Mouse (Mus musculus): ENCODE results near the gene Gm48551. TPM values are rescaled to one million over a fixed set of nuclear protein-coding genes. Genes with fewer than 3 reads are reported as not detected.

Gene Gm48551
- polyA plus RNA-seq, 1 experiment from 2014 or later, result 3.6 TPM

GRCm38 (mm10) chr10:81365073-81365472, 19.2 kb upstream of the Gm48551 start:
- Histone ChIP-seq H3K9me3 (replicated peaks; ENCODE audit: control insufficient read depth, low read length) (no peaks in the 10 kb centered on the region), H3K4me2 (ENCODE audit: low read length) (no peak overlapping the region; the same call in 1 of the 2 replicates), H3K36me3 (ENCODE audit: control insufficient read depth, insufficient read depth, low read length) (peaks cover 45% of the 10 kb centered on the region), H3K27me3 (replicated peaks; ENCODE audit: control insufficient read depth, insufficient read depth, low read length) (peaks cover 27% of the 10 kb centered on the region), H3K4me1 (ENCODE audit: control insufficient read depth, insufficient read depth, low read length) (peaks cover 16% of the 10 kb centered on the region), H3K4me3 (ENCODE audit: low read depth, low read length) (no peak overlapping the region), H3K27ac (ENCODE audit: low read depth, low read length) (no peak overlapping the region), H3K9ac (ENCODE audit: low read length) (no peak overlapping the region)
- DNase-seq (ENCODE audit: low spot score) (no peak), ATAC-seq (peak; percentile 14; the same call in 1 of the 2 replicates)
- WGBS, result 24% methylated on average over 4 of the region's 4 CpGs

GRCm38 (mm10) chr10:81365672-81366476, 18.4 kb upstream of the Gm48551 start, which contains the start of gene 4930404N11Rik:
TSS of gene 4930404N11Rik (minus strand) at chr10:81365816.
- Histone ChIP-seq H3K4me1 (ENCODE audit: control insufficient read depth, insufficient read depth, low read length) (peaks cover 16% of the 10 kb centered on the region), H3K27ac (ENCODE audit: low read depth, low read length) (no peak within 1 kb of the TSS), H3K36me3 (ENCODE audit: control insufficient read depth, insufficient read depth, low read length) (peaks cover 53% of the 10 kb centered on the region), H3K4me2 (ENCODE audit: low read length) (peak within 1 kb of the TSS; percentile 47), H3K9ac (ENCODE audit: low read length) (no peak within 1 kb of the TSS), H3K4me3 (ENCODE audit: low read depth, low read length) (peak within 1 kb of the TSS; percentile 18), H3K27me3 (replicated peaks; ENCODE audit: control insufficient read depth, insufficient read depth, low read length) (peaks cover 27% of the 10 kb centered on the region), H3K9me3 (replicated peaks; ENCODE audit: control insufficient read depth, low read length) (no peaks in the 10 kb centered on the region)
- 13% methylated on average over 12 of the region's 12 CpGs for WGBS
- no peak for DNase-seq (ENCODE audit: low spot score)
- ATAC-seq, result peak; percentile 11; the same call in 1 of the 2 replicates

- ATAC-seq, result no peak
- 82% methylated on average over 6 of the region's 6 CpGs for WGBS
- H3K36me3 ChIP-seq (ENCODE audit: control insufficient read depth, insufficient read depth, low read length), result peaks cover 61% of the 10 kb centered on the region
Observed at GRCm38 (mm10) chr10:81366477-81367206, 17.6 kb upstream of the Gm48551 start.

GRCm38 (mm10) chr10:81367207-81367495, 17.1 kb upstream of the Gm48551 start:
- peaks cover 62% of the 10 kb centered on the region for H3K36me3 ChIP-seq (ENCODE audit: control insufficient read depth, insufficient read depth, low read length)
- DNase-seq (ENCODE audit: low spot score) (no peak), ATAC-seq (no peak)
- no peaks in the 10 kb centered on the region for H3K9me3 ChIP-seq (replicated peaks; ENCODE audit: control insufficient read depth, low read length)
- peaks cover 16% of the 10 kb centered on the region for H3K4me1 ChIP-seq (ENCODE audit: control insufficient read depth, insufficient read depth, low read length)
- WGBS, result 80% methylated on average over 6 of the region's 6 CpGs
- H3K4me3 ChIP-seq (ENCODE audit: low read depth, low read length), result no peak overlapping the region
- H3K27ac ChIP-seq (ENCODE audit: low read depth, low read length), result no peak overlapping the region
- H3K9ac ChIP-seq (ENCODE audit: low read length), result no peak overlapping the region
- peaks cover 27% of the 10 kb centered on the region for H3K27me3 ChIP-seq (replicated peaks; ENCODE audit: control insufficient read depth, insufficient read depth, low read length)
- H3K4me2 ChIP-seq (ENCODE audit: low read length), result no peak overlapping the region

More at GRCm38 (mm10) chr10:81366477-81367206, 17.6 kb upstream of the Gm48551 start:
- Histone ChIP-seq H3K4me3 (ENCODE audit: low read depth, low read length) (no peak overlapping the region), H3K27me3 (replicated peaks; ENCODE audit: control insufficient read depth, insufficient read depth, low read length) (peaks cover 27% of the 10 kb centered on the region), H3K4me2 (ENCODE audit: low read length) (no peak overlapping the region), H3K27ac (ENCODE audit: low read depth, low read length) (no peak overlapping the region), H3K9ac (ENCODE audit: low read length) (no peak overlapping the region), H3K4me1 (ENCODE audit: control insufficient read depth, insufficient read depth, low read length) (peaks cover 16% of the 10 kb centered on the region), H3K9me3 (replicated peaks; ENCODE audit: control insufficient read depth, low read length) (no peaks in the 10 kb centered on the region)
- no peak for DNase-seq (ENCODE audit: low spot score)

- H3K4me3 ChIP-seq (ENCODE audit: low read depth, low read length), result no peak overlapping the region
- H3K9me3 ChIP-seq (replicated peaks; ENCODE audit: control insufficient read depth, low read length), result no peaks in the 10 kb centered on the region
- peaks cover 47% of the 10 kb centered on the region for H3K36me3 ChIP-seq (ENCODE audit: control insufficient read depth, insufficient read depth, low read length)
- H3K27ac ChIP-seq (ENCODE audit: low read depth, low read length), result no peak overlapping the region
- H3K4me1 ChIP-seq (ENCODE audit: control insufficient read depth, insufficient read depth, low read length), result peaks cover 18% of the 10 kb centered on the region
- ATAC-seq, result no peak
- DNase-seq (ENCODE audit: low spot score), result no peak
- no peak overlapping the region for H3K4me2 ChIP-seq (ENCODE audit: low read length)
- H3K27me3 ChIP-seq (replicated peaks; ENCODE audit: control insufficient read depth, insufficient read depth, low read length), result no peaks in the 10 kb centered on the region
- 96% methylated on average over 10 of the region's 10 CpGs for WGBS
- no peak overlapping the region for H3K9ac ChIP-seq (ENCODE audit: low read length)
Observed at GRCm38 (mm10) chr10:81375322-81375721, 8.9 kb upstream of the Gm48551 start.

GRCm38 (mm10) chr10:81376561-81377361, 7.5 kb upstream of the Gm48551 start:
- Histone ChIP-seq H3K27me3 (replicated peaks; ENCODE audit: control insufficient read depth, insufficient read depth, low read length) (no peaks in the 10 kb centered on the region), H3K9ac (ENCODE audit: low read length) (peak overlapping the region; percentile 94), H3K4me2 (ENCODE audit: low read length) (peak overlapping the region; percentile 91), H3K9me3 (replicated peaks; ENCODE audit: control insufficient read depth, low read length) (no peaks in the 10 kb centered on the region), H3K4me3 (ENCODE audit: low read depth, low read length) (peak overlapping the region; percentile 78), H3K27ac (ENCODE audit: low read depth, low read length) (no peak overlapping the region), H3K4me1 (ENCODE audit: control insufficient read depth, insufficient read depth, low read length) (peaks cover 18% of the 10 kb centered on the region), H3K36me3 (ENCODE audit: control insufficient read depth, insufficient read depth, low read length) (peaks cover 33% of the 10 kb centered on the region)
- 50% methylated on average over 6 of the region's 6 CpGs for WGBS
- DNase-seq (ENCODE audit: low spot score) (no peak), ATAC-seq (no peak)

- Histone ChIP-seq H3K4me1 (ENCODE audit: control insufficient read depth, insufficient read depth, low read length) (peaks cover 18% of the 10 kb centered on the region), H3K27me3 (replicated peaks; ENCODE audit: control insufficient read depth, insufficient read depth, low read length) (no peaks in the 10 kb centered on the region), H3K36me3 (ENCODE audit: control insufficient read depth, insufficient read depth, low read length) (peaks cover 32% of the 10 kb centered on the region), H3K4me3 (ENCODE audit: low read depth, low read length) (peak overlapping the region; percentile 78), H3K4me2 (ENCODE audit: low read length) (peak overlapping the region; percentile 91), H3K9me3 (replicated peaks; ENCODE audit: control insufficient read depth, low read length) (no peaks in the 10 kb centered on the region), H3K9ac (ENCODE audit: low read length) (peak overlapping the region; percentile 94), H3K27ac (ENCODE audit: low read depth, low read length) (no peak overlapping the region)
- 69% methylated on average over 2 of the region's 2 CpGs for WGBS
- DNase-seq (ENCODE audit: low spot score) (no peak), ATAC-seq (no peak)
Observed at GRCm38 (mm10) chr10:81377362-81377664, 7.0 kb upstream of the Gm48551 start.

GRCm38 (mm10) chr10:81377793-81378552, 6.3 kb upstream of the Gm48551 start, which contains the start of gene Fzr1:
TSS of gene Fzr1 (minus strand) at chr10:81378516.
- peaks cover 18% of the 10 kb centered on the region for H3K4me1 ChIP-seq (ENCODE audit: control insufficient read depth, insufficient read depth, low read length)
- H3K27me3 ChIP-seq (replicated peaks; ENCODE audit: control insufficient read depth, insufficient read depth, low read length), result no peaks in the 10 kb centered on the region
- DNase-seq (ENCODE audit: low spot score) (no peak), ATAC-seq (peak; percentile 77)
- peak within 1 kb of the TSS; percentile 76 for H3K27ac ChIP-seq (ENCODE audit: low read depth, low read length)
- under 1% methylated on average over 53 of the region's 59 CpGs for WGBS
- H3K4me3 ChIP-seq (ENCODE audit: low read depth, low read length), result peak within 1 kb of the TSS; percentile 78
- H3K9ac ChIP-seq (ENCODE audit: low read length), result peak within 1 kb of the TSS; percentile 94
- H3K36me3 ChIP-seq (ENCODE audit: control insufficient read depth, insufficient read depth, low read length), result peaks cover 26% of the 10 kb centered on the region
- no peaks in the 10 kb centered on the region for H3K9me3 ChIP-seq (replicated peaks; ENCODE audit: control insufficient read depth, low read length)
- H3K4me2 ChIP-seq (ENCODE audit: low read length), result peak within 1 kb of the TSS; percentile 91

All from forebrain, embryonic 14.5 days (tissue).